Mouse (Mus musculus) neural tube, embryonic 14.5 days (tissue): Measurements from ENCODE around the gene Col9a1. TPM values are rescaled to one million over a fixed set of nuclear protein-coding genes. Genes with fewer than 3 reads are reported as not detected.

ENCODE experiments used
- ATAC-seq: fragments of 200-750 bp; cut with Nextera tagmentation; 2 replicates; pipeline ENCODE4 v1.8.0; 2017; ENCODE audit warnings: low read depth, mild to moderate bottlenecking, moderate TSS enrichment, moderate library complexity
- H3K27ac ChIP-seq: fragments of 300-500 bp; sonication (generic); 2 replicates; pipeline ENCODE4 v1.5.1; 2014; ENCODE audit warnings: low read depth, mild to moderate bottlenecking, control low read depth, low read length, moderate library complexity, mixed read lengths
- H3K27me3 ChIP-seq: fragments of 300-500 bp; sonication (generic); 2 replicates; pipeline ENCODE4 v1.6.1; 2014; ENCODE audit warnings: low read length; ENCODE audit not compliant: control insufficient read depth, insufficient read depth
- H3K36me3 ChIP-seq: fragments of 300-500 bp; sonication (generic); 2 replicates; pipeline ENCODE4 v1.6.1; 2014; ENCODE audit warnings: low read length, mixed read lengths; ENCODE audit not compliant: control insufficient read depth, insufficient read depth
- H3K4me1 ChIP-seq: fragments of 300-500 bp; sonication (generic); 2 replicates; pipeline ENCODE4 v1.6.1; 2014; ENCODE audit warnings: low read length; ENCODE audit not compliant: control insufficient read depth, insufficient read depth
- H3K4me2 ChIP-seq: fragments of 300-500 bp; sonication (generic); 2 replicates; pipeline ENCODE4 v1.6.1; 2014; ENCODE audit warnings: mild to moderate bottlenecking, low read depth, low read length, control low read depth
- H3K4me3 ChIP-seq: fragments of 300-500 bp; sonication (generic); 2 replicates; pipeline ENCODE4 v1.5.1; 2014; ENCODE audit warnings: low read depth, low read length, control low read depth, mixed read lengths
- H3K9ac ChIP-seq: fragments of 300-500 bp; sonication (generic); replicated peaks from 2 replicates; pipeline ENCODE4 v1.6.1; 2014; ENCODE audit warnings: low read depth, mild to moderate bottlenecking, control low read depth, low read length, mixed read lengths
- H3K9me3 ChIP-seq: fragments of 300-500 bp; sonication (generic); 2 replicates; pipeline ENCODE4 v1.6.1; 2016; ENCODE audit warnings: low read length; ENCODE audit not compliant: control insufficient read depth
- WGBS: fragments of 180-500 bp; shearing (Covaris S2); extraction: QIAGEN DNeasy Blood & Tissue Kit; methylation state at CpG from one replicate; pipeline ENCODE4 v1.1.7; 2014; 5-methylcytosine and 5-hydroxymethylcytosine counted together
- polyA plus RNA-seq: library from polyadenylated mRNA; unstranded; fragments of >200 nt; fragmentation: Nextera tagmentation; extraction: Ambion mirVana; gene quantifications from 2 replicates; pipeline ENCODE4 v1.2.1, GENCODE M21; 2014

The Col9a1 gene
- polyA plus RNA-seq, result 0.72 and 1.3 TPM in 2 replicates

GRCm38 (mm10) chr1:24177224-24177851 is at the start of gene Col9a1:
TSS of gene Col9a1 (plus strand) at chr1:24177610.
- ATAC-seq, result no peak
- 86% methylated on average over 6 of the region's 6 CpGs for WGBS

GRCm38 (mm10) chr1:24127866-24128265 is 49.5 kb upstream of the Col9a1 start:
- H3K27ac ChIP-seq, result no peak overlapping the region
- no peaks in the 10 kb centered on the region for H3K27me3 ChIP-seq
- no peak overlapping the region for H3K4me2 ChIP-seq
- H3K4me1 ChIP-seq, result no peaks in the 10 kb centered on the region
- no peak for ATAC-seq
- H3K36me3 ChIP-seq, result no peaks in the 10 kb centered on the region
- no peak overlapping the region for H3K9ac ChIP-seq
- WGBS, result 67% methylated on average over 6 of the region's 6 CpGs
- no peaks in the 10 kb centered on the region for H3K9me3 ChIP-seq
- H3K4me3 ChIP-seq, result no peak overlapping the region

More at GRCm38 (mm10) chr1:24177224-24177851, at the start of gene Col9a1:
- Histone ChIP-seq H3K4me3 (no peak within 1 kb of the TSS), H3K27me3 (no peaks in the 10 kb centered on the region), H3K27ac (no peak within 1 kb of the TSS), H3K4me1 (no peaks in the 10 kb centered on the region), H3K9me3 (no peaks in the 10 kb centered on the region), H3K9ac (no peak within 1 kb of the TSS), H3K36me3 (no peaks in the 10 kb centered on the region), H3K4me2 (no peak within 1 kb of the TSS)

- 42% methylated on average over 19 of the region's 19 CpGs for WGBS
- Histone ChIP-seq H3K4me1 (no peaks in the 10 kb centered on the region), H3K4me2 (peak overlapping the region; percentile 8; the same call in 1 of the 2 replicates), H3K27ac (no peak overlapping the region), H3K9me3 (no peaks in the 10 kb centered on the region), H3K4me3 (no peak overlapping the region), H3K36me3 (no peaks in the 10 kb centered on the region), H3K27me3 (no peaks in the 10 kb centered on the region), H3K9ac (no peak overlapping the region)
- ATAC-seq, result peak; percentile 60; the same call in 1 of the 2 replicates
Observed at GRCm38 (mm10) chr1:24133853-24134252, 43.6 kb upstream of the Col9a1 start.

GRCm38 (mm10) chr1:24134792-24135191 is 42.6 kb upstream of the Col9a1 start:
- no peak overlapping the region for H3K27ac ChIP-seq
- no peak overlapping the region for H3K4me3 ChIP-seq
- no peaks in the 10 kb centered on the region for H3K4me1 ChIP-seq
- no peaks in the 10 kb centered on the region for H3K27me3 ChIP-seq
- no peak overlapping the region for H3K4me2 ChIP-seq
- H3K36me3 ChIP-seq, result no peaks in the 10 kb centered on the region
- 0% methylated on average over 1 of the region's 1 CpGs for WGBS
- no peaks in the 10 kb centered on the region for H3K9me3 ChIP-seq
- H3K9ac ChIP-seq, result no peak overlapping the region
- peak; percentile 79 for ATAC-seq

GRCm38 (mm10) chr1:24137133-24137532 is 40.3 kb upstream of the Col9a1 start:
- H3K4me1 ChIP-seq, result no peaks in the 10 kb centered on the region
- no peak overlapping the region for H3K27ac ChIP-seq
- no peaks in the 10 kb centered on the region for H3K27me3 ChIP-seq
- H3K9me3 ChIP-seq, result no peaks in the 10 kb centered on the region
- no peaks in the 10 kb centered on the region for H3K36me3 ChIP-seq
- H3K4me2 ChIP-seq, result no peak overlapping the region
- no peak overlapping the region for H3K4me3 ChIP-seq
- WGBS, result 7% methylated on average over 3 of the region's 3 CpGs
- no peak overlapping the region for H3K9ac ChIP-seq
- no peak for ATAC-seq

- no peaks in the 10 kb centered on the region for H3K4me1 ChIP-seq
- no peak overlapping the region for H3K4me3 ChIP-seq
- no peaks in the 10 kb centered on the region for H3K9me3 ChIP-seq
- H3K27me3 ChIP-seq, result no peaks in the 10 kb centered on the region
- no peak for ATAC-seq
- no peak overlapping the region for H3K4me2 ChIP-seq
- no peaks in the 10 kb centered on the region for H3K36me3 ChIP-seq
- H3K9ac ChIP-seq, result no peak overlapping the region
- WGBS, result 51% methylated on average over 6 of the region's 6 CpGs
- H3K27ac ChIP-seq, result no peak overlapping the region
Observed at GRCm38 (mm10) chr1:24140555-24140954, 36.9 kb upstream of the Col9a1 start.

- H3K4me1 ChIP-seq, result no peaks in the 10 kb centered on the region
- H3K27ac ChIP-seq, result no peak overlapping the region
- no peaks in the 10 kb centered on the region for H3K9me3 ChIP-seq
- no peaks in the 10 kb centered on the region for H3K27me3 ChIP-seq
- H3K9ac ChIP-seq, result no peak overlapping the region
- ATAC-seq, result no peak
- H3K4me3 ChIP-seq, result no peak overlapping the region
- no peak overlapping the region for H3K4me2 ChIP-seq
- 74% methylated on average over 8 of the region's 8 CpGs for whole genome bisulfite sequencing
- H3K36me3 ChIP-seq, result no peaks in the 10 kb centered on the region
Observed at GRCm38 (mm10) chr1:24143504-24143903, 33.9 kb upstream of the Col9a1 start.

- no peak for ATAC-seq
- no peak overlapping the region for H3K9ac ChIP-seq
- H3K4me3 ChIP-seq, result no peak overlapping the region
- no peaks in the 10 kb centered on the region for H3K36me3 ChIP-seq
- 87% methylated on average over 5 of the region's 5 CpGs for WGBS
- no peak overlapping the region for H3K4me2 ChIP-seq
- no peak overlapping the region for H3K27ac ChIP-seq
- H3K27me3 ChIP-seq, result no peaks in the 10 kb centered on the region
- H3K9me3 ChIP-seq, result peaks cover 4% of the 10 kb centered on the region; the same call in 1 of the 2 replicates
- H3K4me1 ChIP-seq, result no peaks in the 10 kb centered on the region
Observed at GRCm38 (mm10) chr1:24157751-24158150, 19.7 kb upstream of the Col9a1 start.

GRCm38 (mm10) chr1:24169410-24169809 is 8.0 kb upstream of the Col9a1 start:
- Histone ChIP-seq H3K4me3 (no peak overlapping the region), H3K36me3 (no peaks in the 10 kb centered on the region), H3K9ac (no peak overlapping the region), H3K27me3 (no peaks in the 10 kb centered on the region), H3K4me2 (no peak overlapping the region), H3K9me3 (no peaks in the 10 kb centered on the region), H3K27ac (no peak overlapping the region), H3K4me1 (no peaks in the 10 kb centered on the region)
- no peak for ATAC-seq
- WGBS, result 54% methylated on average over 6 of the region's 6 CpGs
